Mouse (Mus musculus) erythroblast, embryonic 14.5 days (primary cell): ENCODE data around the gene Nkpd1. TPM values are rescaled to one million over a fixed set of nuclear protein-coding genes. Genes with fewer than 3 reads are reported as not detected.

Experiments used
- H3K27me3 ChIP-seq: 2 replicates; pipeline ENCODE4 v1.6.1; 2012; ENCODE audit warnings: inconsistent platforms; ENCODE audit not compliant: control insufficient read depth
- H3K36me3 ChIP-seq: 2 replicates; pipeline ENCODE4 v1.6.1; 2012; ENCODE audit warnings: mild to moderate bottlenecking, inconsistent platforms; ENCODE audit not compliant: control insufficient read depth
- H3K4me1 ChIP-seq: 2 replicates; pipeline ENCODE4 v1.6.1; 2012; ENCODE audit warnings: inconsistent platforms; ENCODE audit not compliant: control insufficient read depth
- H3K4me3 ChIP-seq: replicated peaks from 2 replicates; pipeline ENCODE3; 2012; ENCODE audit warnings: moderate library complexity, mild to moderate bottlenecking, inconsistent platforms
- H3K9me3 ChIP-seq: 2 replicates; pipeline ENCODE4 v1.6.1; 2012; ENCODE audit warnings: low read length, inconsistent platforms, mixed read lengths; ENCODE audit not compliant: control insufficient read depth
- GATA1 ChIP-seq: IDR thresholded peaks from 2 replicates; pipeline ENCODE4 v1.6.1; 2012; ENCODE audit warnings: low read length, inconsistent platforms, mixed read lengths
- TAL1 ChIP-seq: IDR thresholded peaks from 3 replicates; pipeline ENCODE4 v1.6.1; 2012; ENCODE audit warnings: low read length, inconsistent platforms, mixed read lengths
- polyA plus RNA-seq: library from polyadenylated mRNA; stranded (reverse); fragments of >175 nt; gene quantifications from 2 replicates; pipeline ENCODE4 v1.2.3, GENCODE M21; 2012

Gene Nkpd1
- polyA plus RNA-seq, 1 experiment: 0.02 TPM

GRCm38 (mm10) chr7:19532240-19532639 lies 14.6 kb downstream of the Nkpd1 start:
- H3K36me3 ChIP-seq: peaks cover 90% of the 10 kb centered on the region

DNA sequence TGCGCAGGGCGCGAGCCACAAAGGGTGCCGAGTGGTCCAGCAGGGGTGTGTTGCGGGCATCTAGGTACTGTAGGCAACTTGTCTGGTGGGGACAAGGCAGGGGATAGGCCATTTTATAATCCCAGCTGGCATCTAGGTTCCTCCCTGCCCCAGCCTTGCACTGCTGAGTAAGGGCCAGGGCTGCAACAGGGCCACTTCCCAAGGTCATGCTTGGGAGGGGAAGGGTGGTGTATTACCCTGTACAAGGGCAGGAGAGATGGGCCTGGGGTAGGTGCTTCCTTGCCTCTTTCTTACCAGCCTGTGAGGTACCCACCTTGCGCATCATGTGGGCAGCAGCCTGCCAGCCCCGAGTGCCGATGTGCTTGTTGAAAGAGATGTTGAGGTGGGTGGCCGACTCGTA lies 17.0 kb downstream of the Nkpd1 start:
- Histone ChIP-seq H3K9me3 (no peaks in the 10 kb centered on the region), H3K27me3 (no peaks in the 10 kb centered on the region), H3K4me1 (peaks cover 18% of the 10 kb centered on the region), H3K36me3 (peaks cover 94% of the 10 kb centered on the region), H3K4me3 (no peak overlapping the region)
- TF ChIP-seq TAL1 (no peak), GATA1 (no peak)

More at GRCm38 (mm10) chr7:19532240-19532639, 14.6 kb downstream of the Nkpd1 start:
- TF ChIP-seq GATA1: no peak
- no peak for TF ChIP-seq TAL1
- H3K4me1 ChIP-seq: peaks cover 12% of the 10 kb centered on the region
- no peak overlapping the region for H3K4me3 ChIP-seq
- H3K27me3 ChIP-seq: no peaks in the 10 kb centered on the region
- no peaks in the 10 kb centered on the region for H3K9me3 ChIP-seq

- H3K4me3 ChIP-seq: no peak overlapping the region
- no peak for TF ChIP-seq GATA1
- no peak for TF ChIP-seq TAL1
- peaks cover 48% of the 10 kb centered on the region for H3K4me1 ChIP-seq
Observed at GRCm38 (mm10) chr7:19540771-19541566, 23.3 kb downstream of the Nkpd1 start.

GRCm38 (mm10) chr7:19541681-19542154 lies 24.1 kb downstream of the Nkpd1 start:
- Histone ChIP-seq H3K4me3 (no peak overlapping the region), H3K4me1 (peaks cover 50% of the 10 kb centered on the region), H3K36me3 (peaks cover 88% of the 10 kb centered on the region), H3K27me3 (no peaks in the 10 kb centered on the region), H3K9me3 (no peaks in the 10 kb centered on the region)
- TF ChIP-seq GATA1: no peak
- no peak for TF ChIP-seq TAL1

More at GRCm38 (mm10) chr7:19540771-19541566, 23.3 kb downstream of the Nkpd1 start:
- Histone ChIP-seq H3K27me3 (no peaks in the 10 kb centered on the region), H3K9me3 (no peaks in the 10 kb centered on the region), H3K36me3 (peaks cover 88% of the 10 kb centered on the region)

GRCm38 (mm10) chr7:19542155-19542691 lies 24.6 kb downstream of the Nkpd1 start:
- Histone ChIP-seq H3K9me3 (no peaks in the 10 kb centered on the region), H3K27me3 (no peaks in the 10 kb centered on the region), H3K36me3 (peaks cover 89% of the 10 kb centered on the region), H3K4me1 (peaks cover 52% of the 10 kb centered on the region), H3K4me3 (no peak overlapping the region)
- TF ChIP-seq GATA1 (no peak), TAL1 (no peak)

DNA sequence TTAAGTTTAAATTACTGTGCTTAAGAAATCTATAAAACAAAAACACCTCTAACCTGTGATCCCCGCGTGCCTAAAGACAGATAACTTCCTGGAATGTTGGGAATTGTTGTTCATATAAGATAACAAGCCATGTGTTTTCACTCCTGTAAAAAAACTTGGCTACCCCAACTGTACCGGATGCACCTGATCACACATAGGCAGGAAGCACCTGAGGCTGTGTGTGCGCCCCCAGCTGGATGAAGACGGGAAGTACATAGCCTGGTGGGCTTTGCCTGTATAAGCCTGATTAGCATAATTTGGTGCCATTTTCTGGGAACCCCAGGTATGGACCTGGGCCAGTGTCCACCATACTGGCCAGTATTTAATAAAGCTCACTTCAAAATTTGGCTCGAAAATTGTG lies 25.9 kb downstream of the Nkpd1 start:
- no peak overlapping the region for H3K4me3 ChIP-seq
- H3K36me3 ChIP-seq: peaks cover 90% of the 10 kb centered on the region
- H3K27me3 ChIP-seq: no peaks in the 10 kb centered on the region
- peaks cover 58% of the 10 kb centered on the region for H3K4me1 ChIP-seq
- TF ChIP-seq TAL1: no peak
- TF ChIP-seq GATA1: no peak
- H3K9me3 ChIP-seq: no peaks in the 10 kb centered on the region

- Histone ChIP-seq H3K36me3 (peaks cover 94% of the 10 kb centered on the region), H3K4me3 (no peak overlapping the region), H3K27me3 (no peaks in the 10 kb centered on the region), H3K4me1 (peaks cover 61% of the 10 kb centered on the region), H3K9me3 (no peaks in the 10 kb centered on the region)
- TF ChIP-seq GATA1: no peak
- TF ChIP-seq TAL1: no peak
Observed at GRCm38 (mm10) chr7:19546007-19546406, 28.4 kb downstream of the Nkpd1 start.

DNA sequence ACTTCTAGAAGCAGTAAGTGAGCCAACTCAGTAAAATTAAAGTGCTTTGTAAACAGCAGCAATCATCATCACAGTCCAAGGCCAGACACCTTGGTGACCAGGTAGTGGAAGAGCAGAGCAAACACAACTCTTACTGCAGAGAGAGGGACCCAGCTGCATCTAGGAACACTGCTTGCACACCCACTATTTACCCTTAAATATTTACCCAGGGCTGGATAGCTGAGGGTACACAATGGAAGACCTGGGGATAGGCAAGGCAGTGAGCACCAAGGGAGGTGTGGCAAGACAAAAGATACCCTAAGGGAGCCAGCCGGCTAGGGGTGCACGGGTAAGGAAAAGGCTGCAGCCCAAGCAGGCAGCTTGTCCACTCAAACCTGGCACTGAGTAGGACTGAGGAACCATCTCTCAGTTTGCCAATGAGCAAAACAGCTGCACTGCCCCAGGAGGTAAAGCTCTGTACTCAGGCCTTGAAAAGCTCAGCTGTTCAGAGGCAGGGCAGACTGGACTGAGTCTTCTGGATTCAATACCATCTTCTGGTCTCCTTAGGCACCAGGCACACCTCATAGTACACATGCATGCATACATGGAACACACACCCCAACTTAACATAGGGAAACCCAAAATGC lies 29.8 kb downstream of the Nkpd1 start:
- Histone ChIP-seq H3K36me3 (peaks cover 94% of the 10 kb centered on the region), H3K4me3 (no peak overlapping the region), H3K4me1 (peaks cover 58% of the 10 kb centered on the region), H3K9me3 (no peaks in the 10 kb centered on the region), H3K27me3 (no peaks in the 10 kb centered on the region)
- TF ChIP-seq TAL1 (no peak), GATA1 (no peak)

DNA sequence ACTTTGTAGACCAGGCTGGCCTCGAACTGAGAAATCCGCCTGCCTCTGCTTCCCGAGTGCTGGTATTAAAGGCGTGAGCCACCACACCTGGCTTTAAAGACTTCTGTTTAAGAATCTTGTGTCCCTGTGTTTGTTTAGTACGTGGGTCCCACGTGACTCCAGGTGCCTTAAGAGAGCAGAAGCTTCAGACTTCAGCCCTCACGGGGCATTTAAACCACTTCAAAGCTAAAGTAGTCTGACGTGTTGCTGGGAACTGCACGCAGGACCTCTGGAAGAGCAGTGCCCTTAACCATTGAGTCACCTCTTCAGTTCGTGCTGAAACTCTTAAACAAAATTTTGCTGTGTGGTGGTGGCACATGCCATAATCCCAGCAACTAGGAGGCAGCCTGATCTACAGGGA lies 31.8 kb downstream of the Nkpd1 start:
- peaks cover 60% of the 10 kb centered on the region for H3K4me1 ChIP-seq
- H3K27me3 ChIP-seq: no peaks in the 10 kb centered on the region
- H3K9me3 ChIP-seq: no peaks in the 10 kb centered on the region
- no peak overlapping the region for H3K4me3 ChIP-seq
- TF ChIP-seq TAL1 (no peak), GATA1 (no peak)
- H3K36me3 ChIP-seq: peaks cover 95% of the 10 kb centered on the region
